Mouse (Mus musculus) lung, postnatal 10 days (tissue): ENCODE data around the gene Camkmt.

ENCODE experiments used
- DNase-seq: peaks from one replicate; pipeline ENCODE4 v3.0.0; 2021

The Camkmt gene

GRCm38 (mm10) chr17:85375523-85375922 lies 285.2 kb downstream of the Camkmt start:
- no peak for DNase-seq

DNA sequence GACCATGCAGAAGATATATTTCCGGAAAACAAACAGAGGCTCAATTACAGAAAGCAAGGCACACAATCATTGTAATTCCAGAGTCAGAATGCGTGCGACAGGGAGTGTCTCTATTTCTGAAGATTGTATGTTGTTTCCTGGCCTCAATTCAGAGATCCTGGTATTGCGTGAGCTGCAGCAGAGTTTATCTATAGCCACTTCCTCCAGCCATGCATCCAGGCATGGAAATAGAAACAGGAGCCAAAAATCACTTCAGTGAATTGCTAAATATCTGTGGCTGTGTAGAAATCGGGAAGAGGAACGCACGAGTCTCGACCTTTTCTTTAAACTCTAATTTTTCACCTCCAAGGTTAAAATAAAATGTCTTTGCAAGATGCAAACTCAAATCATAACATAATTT lies 287.1 kb downstream of the Camkmt start:
- no peak for DNase-seq

- DNase-seq = no peak
Measured at GRCm38 (mm10) chr17:85379101-85379500, 288.7 kb downstream of the Camkmt start.

DNA sequence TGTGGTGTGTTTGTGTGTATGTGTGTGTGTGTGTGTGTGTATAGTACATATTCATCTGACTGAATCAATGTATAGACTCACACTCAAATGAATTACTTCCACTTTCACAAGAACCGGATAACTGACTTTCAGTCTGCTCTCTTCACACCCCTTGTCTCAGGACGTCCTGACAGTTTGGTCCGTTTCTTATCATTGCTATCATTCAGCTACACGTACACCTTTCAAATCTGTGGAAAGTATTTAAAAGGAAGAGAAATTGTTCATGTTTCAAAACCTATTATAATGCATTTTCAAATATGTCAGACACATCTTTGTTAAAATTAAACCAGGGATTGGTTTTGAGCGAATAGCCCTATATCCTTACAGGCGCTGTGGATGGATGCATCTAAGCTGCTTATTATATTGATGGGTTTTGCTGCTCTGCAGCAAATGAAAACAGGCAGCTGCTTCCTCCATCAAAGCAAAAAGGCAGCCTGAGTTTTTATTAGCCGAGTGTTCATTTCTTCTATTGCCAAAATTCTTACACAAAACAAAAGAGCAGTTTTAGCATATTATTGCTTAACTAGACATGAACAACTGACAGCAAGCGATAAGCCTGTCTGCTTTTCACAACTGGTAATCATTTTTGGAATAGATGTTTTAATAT lies 291.3 kb downstream of the Camkmt start:
- DNase-seq = no peak

GRCm38 (mm10) chr17:85382344-85382743 lies 292.0 kb downstream of the Camkmt start:
- no peak for DNase-seq

- no peak for DNase-seq
Measured at GRCm38 (mm10) chr17:85382906-85383305, 292.6 kb downstream of the Camkmt start.

GRCm38 (mm10) chr17:85393091-85393890 lies 302.9 kb downstream of the Camkmt start:
- DNase-seq = no peak

- DNase-seq = no peak
Measured at GRCm38 (mm10) chr17:85393891-85394321, 303.6 kb downstream of the Camkmt start.

DNA sequence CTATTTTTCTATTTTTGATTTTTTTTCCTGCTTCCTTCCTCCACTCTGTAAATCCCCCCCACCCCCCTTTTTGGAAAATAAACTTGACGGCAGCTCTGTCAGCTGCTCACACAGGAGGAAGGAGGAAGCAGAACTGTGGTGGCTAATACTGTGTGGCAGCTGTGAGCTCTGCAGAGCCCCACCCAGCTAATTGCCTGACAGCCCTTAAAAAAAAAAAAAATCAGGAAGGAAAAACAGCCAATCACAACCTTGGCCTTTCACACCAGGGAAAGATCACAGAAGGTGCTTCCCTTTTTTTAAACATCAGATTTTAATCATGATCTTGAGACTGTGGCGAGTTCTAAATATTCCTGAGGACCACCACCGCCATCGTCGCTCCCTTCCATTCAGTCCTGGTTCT lies 305.1 kb downstream of the Camkmt start:
- DNase-seq = peak; percentile 11

DNA sequence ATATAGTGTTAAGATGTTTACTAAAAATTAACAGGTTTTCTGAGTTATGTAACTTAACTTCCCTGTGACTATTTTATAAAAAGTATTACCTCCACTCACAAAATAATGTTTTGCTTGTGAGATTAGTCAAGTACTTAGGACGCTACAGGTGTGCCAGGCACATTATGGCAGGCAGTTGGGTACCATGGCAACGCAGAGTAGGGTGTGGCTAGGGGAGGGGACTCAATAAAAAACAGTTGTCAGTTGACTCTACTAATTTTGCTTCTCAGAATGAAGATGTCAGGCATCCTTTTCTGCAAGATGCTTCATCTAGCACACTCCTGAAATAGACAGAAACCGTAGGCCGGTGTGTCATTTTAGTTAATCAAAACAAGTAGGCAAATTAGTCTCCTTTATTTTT lies 310.4 kb downstream of the Camkmt start:
- no peak for DNase-seq

DNA sequence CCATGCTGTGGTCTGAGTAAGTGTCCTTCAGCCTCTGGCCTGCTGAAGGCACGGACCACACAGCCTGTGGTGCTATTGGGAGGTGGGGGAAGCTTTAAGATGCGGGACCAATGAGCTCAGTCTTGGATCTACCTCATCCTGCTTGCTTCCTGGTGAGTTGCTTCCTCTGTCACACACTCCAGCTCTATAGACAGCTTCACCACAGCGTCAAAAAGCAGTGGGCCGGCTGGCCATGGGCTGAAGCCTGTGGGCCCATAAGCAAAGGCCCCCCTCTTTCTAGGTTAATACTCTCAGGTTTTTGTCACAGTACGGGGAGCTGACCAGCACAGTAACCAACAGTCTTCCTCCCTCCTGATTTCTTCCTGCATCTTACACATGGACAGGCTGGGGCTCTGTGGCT lies 314.8 kb downstream of the Camkmt start:
- DNase-seq = no peak

GRCm38 (mm10) chr17:85406195-85406594 lies 315.8 kb downstream of the Camkmt start:
- DNase-seq = no peak

DNA sequence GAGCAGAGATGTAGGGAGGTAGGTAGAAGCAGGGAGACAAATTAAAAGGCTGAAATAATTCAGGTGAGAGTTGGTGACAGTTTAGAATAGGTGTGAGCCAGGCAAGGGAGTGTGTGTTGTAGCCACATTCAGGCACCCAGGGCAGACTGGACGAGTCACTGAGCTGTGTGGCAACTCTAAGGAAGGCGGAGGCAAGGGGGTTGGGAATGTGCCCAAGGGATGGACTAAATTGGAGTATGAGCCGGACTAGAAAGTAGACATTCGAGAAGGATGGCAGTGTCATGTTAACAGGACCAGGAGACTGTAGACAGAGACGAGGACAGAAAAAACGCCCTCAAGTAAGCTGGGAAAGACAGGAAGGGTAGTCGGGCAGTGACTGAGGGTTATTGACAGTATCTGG lies 338.5 kb downstream of the Camkmt start:
- no peak for DNase-seq

GRCm38 (mm10) chr17:85432923-85433322 lies 342.6 kb downstream of the Camkmt start:
- no peak for DNase-seq

- no peak for DNase-seq
Measured at GRCm38 (mm10) chr17:85443036-85443435, 352.7 kb downstream of the Camkmt start.

DNA sequence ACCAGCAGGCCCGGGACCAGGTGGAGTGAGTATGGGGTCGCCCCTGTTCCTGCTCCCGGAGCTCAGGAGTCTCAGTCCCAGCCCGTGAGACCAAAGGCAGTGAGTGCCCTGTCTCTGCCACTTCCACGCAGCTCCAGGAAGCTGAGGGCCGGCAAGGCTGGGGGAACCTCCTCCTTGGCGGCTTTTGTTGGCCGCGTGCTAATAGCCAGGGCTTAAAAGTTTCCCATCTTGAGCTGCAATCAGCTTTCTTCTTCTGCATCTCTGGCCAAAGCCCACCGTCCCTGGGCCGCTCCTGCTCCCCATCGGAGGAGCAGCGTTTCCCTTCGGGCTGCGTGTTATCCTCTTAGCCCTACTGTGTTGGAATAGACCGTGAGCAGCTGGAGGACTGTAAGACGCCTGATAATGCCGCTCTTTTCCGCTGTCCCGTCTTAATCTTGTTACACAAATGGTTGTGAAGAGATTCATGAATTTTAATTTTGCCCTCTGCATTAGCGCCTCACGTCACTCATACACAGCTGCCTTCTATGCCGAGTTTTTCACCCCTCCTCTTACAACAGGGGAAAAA lies 364.1 kb downstream of the Camkmt start:
- DNase-seq = no peak

GRCm38 (mm10) chr17:85455063-85455462 lies 364.7 kb downstream of the Camkmt start:
- DNase-seq = no peak

GRCm38 (mm10) chr17:85458075-85458474 lies 367.7 kb downstream of the Camkmt start:
- peak; percentile 33 for DNase-seq

DNA sequence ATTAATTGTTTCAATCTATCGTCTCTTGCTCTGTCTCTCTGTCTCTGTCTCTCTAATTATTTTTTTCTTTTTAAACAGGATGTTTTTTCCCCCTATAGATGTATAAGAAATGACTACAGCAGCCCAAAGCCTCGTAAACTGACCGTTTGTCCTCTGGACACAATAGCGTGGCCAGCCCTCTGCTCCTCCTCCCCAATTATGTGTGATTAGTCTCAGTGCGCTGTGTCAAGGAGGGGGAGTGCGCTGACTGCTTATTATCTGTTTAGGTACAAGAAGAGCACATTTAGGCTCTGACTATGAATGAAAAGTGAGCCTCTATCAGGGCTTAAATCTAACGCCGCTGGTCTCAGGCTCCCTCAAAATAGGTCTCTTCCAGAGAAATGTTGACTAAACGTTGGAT lies 368.2 kb downstream of the Camkmt start:
- DNase-seq = no peak

- no peak for DNase-seq
Measured at GRCm38 (mm10) chr17:85461577-85461976, 371.2 kb downstream of the Camkmt start.

- DNase-seq = no peak
Measured at GRCm38 (mm10) chr17:85463497-85464392, 373.4 kb downstream of the Camkmt start.

GRCm38 (mm10) chr17:85464466-85465411 lies 374.4 kb downstream of the Camkmt start:
- no peak for DNase-seq
